Mouse (Mus musculus) heart, embryonic 12.5 days (tissue): ENCODE data around the gene Fkbp6. TPM values are rescaled to one million over a fixed set of nuclear protein-coding genes. Genes with fewer than 3 reads are reported as not detected.

ENCODE experiments used
- ATAC-seq: fragments of 200-750 bp; cut with Nextera tagmentation; 2 replicates; pipeline ENCODE4 v1.8.0; 2017; ENCODE audit warnings: moderate TSS enrichment, moderate library complexity; ENCODE audit not compliant: insufficient number of reproducible peaks, low FRiP score
- H3K27ac ChIP-seq: fragments of 300-500 bp; sonication (generic); 2 replicates; pipeline ENCODE4 v1.5.1; 2016; ENCODE audit warnings: mild to moderate bottlenecking, moderate library complexity; ENCODE audit not compliant: poor library complexity, severe bottlenecking
- H3K27me3 ChIP-seq: fragments of 300-500 bp; sonication (generic); replicated peaks from 2 replicates; pipeline ENCODE4 v1.6.1; 2016; ENCODE audit warnings: mild to moderate bottlenecking, moderate library complexity
- H3K36me3 ChIP-seq: fragments of 300-500 bp; sonication (generic); 2 replicates; pipeline ENCODE4 v1.6.1; 2016; ENCODE audit warnings: mild to moderate bottlenecking, moderate library complexity
- H3K4me1 ChIP-seq: fragments of 300-500 bp; sonication (generic); replicated peaks from 2 replicates; pipeline ENCODE4 v1.6.1; 2016; ENCODE audit warnings: mild to moderate bottlenecking
- H3K4me2 ChIP-seq: fragments of 300-500 bp; sonication (generic); 2 replicates; pipeline ENCODE4 v1.6.1; 2016; ENCODE audit warnings: mild to moderate bottlenecking, moderate library complexity
- H3K4me3 ChIP-seq: fragments of 300-500 bp; sonication (generic); 2 replicates; pipeline ENCODE4 v1.5.1; 2016; ENCODE audit warnings: mild to moderate bottlenecking
- H3K9ac ChIP-seq: fragments of 300-500 bp; sonication (generic); 2 replicates; pipeline ENCODE4 v1.6.1; 2016; ENCODE audit warnings: mild to moderate bottlenecking, moderate library complexity
- H3K9me3 ChIP-seq: fragments of 300-500 bp; sonication (generic); replicated peaks from 2 replicates; pipeline ENCODE4 v1.6.1; 2016; ENCODE audit warnings: mild to moderate bottlenecking, moderate library complexity
- WGBS: fragments of 180-500 bp; shearing (Covaris S2); methylation state at CpG from one replicate; pipeline ENCODE4 v1.1.7; 2016; 5-methylcytosine and 5-hydroxymethylcytosine counted together
- polyA plus RNA-seq: library from polyadenylated mRNA; unstranded; fragments of >200 nt; fragmentation: Nextera tagmentation; extraction: Ambion mirVana; gene quantifications from 2 replicates; pipeline ENCODE4 v1.2.1, GENCODE M21; 2016

Gene Fkbp6
- polyA plus RNA-seq, 1 experiment from 2014 or later, result 0.22 TPM

DNA sequence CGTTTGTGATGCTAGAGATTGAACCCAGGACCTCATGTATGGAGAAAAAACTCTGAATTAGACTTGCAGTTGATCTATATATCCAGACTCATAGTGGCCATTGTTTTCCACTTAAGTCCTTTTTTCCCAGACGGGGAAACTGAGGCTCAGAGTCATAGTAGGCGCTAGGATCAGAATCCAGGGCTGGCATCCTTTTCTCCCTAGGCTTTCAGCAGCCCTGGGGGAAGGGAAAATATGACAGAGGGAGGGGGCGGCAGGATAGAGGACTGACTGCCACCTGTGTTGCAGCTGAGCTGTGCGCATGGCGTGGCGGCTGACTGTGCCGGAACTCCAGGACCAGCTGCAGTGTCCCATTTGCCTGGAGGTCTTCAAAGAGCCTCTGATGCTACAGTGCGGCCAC is 3.2 kb upstream of the Fkbp6 start, which contains the start of gene Trim50:
TSS of gene Trim50 (plus strand) at position 301 of the 400 bp plus-strand sequence.
- H3K4me3 ChIP-seq, result no peak within 1 kb of the TSS
- peaks cover 29% of the 10 kb centered on the region for H3K27me3 ChIP-seq
- H3K27ac ChIP-seq, result no peak within 1 kb of the TSS
- no peaks in the 10 kb centered on the region for H3K36me3 ChIP-seq
- H3K9ac ChIP-seq, result no peak within 1 kb of the TSS
- ATAC-seq, result no peak
- H3K4me2 ChIP-seq, result no peak within 1 kb of the TSS
- H3K9me3 ChIP-seq, result peaks cover 22% of the 10 kb centered on the region
- 47% methylated on average over 9 of the region's 9 CpGs for WGBS
- H3K4me1 ChIP-seq, result no peaks in the 10 kb centered on the region

DNA sequence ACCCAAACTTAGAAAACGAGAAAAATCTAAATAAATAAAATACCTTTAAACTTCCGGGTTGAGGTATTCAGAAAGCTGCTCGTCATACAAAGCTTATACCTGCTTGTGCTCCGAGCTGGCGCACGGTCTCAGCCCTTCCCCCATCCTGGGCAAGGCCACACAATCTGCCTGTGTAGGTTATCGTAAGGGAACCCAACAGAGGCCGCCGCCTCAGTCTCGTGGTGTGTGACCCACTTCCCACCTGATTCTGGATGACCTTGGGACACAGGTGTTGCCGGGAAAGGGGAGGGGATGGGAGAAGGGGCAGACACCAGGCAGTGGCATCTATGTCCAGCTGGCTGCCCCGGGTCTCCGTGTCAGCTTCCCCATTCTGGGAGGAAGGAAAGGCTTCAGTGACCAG is 1.8 kb upstream of the Fkbp6 start:
- ATAC-seq, result no peak
- no peak overlapping the region for H3K4me3 ChIP-seq
- H3K9me3 ChIP-seq, result peaks cover 18% of the 10 kb centered on the region
- H3K9ac ChIP-seq, result no peak overlapping the region
- no peak overlapping the region for H3K4me2 ChIP-seq
- H3K4me1 ChIP-seq, result no peaks in the 10 kb centered on the region
- WGBS, result 78% methylated on average over 13 of the region's 13 CpGs
- no peak overlapping the region for H3K27ac ChIP-seq
- no peaks in the 10 kb centered on the region for H3K36me3 ChIP-seq
- H3K27me3 ChIP-seq, result peaks cover 29% of the 10 kb centered on the region

DNA sequence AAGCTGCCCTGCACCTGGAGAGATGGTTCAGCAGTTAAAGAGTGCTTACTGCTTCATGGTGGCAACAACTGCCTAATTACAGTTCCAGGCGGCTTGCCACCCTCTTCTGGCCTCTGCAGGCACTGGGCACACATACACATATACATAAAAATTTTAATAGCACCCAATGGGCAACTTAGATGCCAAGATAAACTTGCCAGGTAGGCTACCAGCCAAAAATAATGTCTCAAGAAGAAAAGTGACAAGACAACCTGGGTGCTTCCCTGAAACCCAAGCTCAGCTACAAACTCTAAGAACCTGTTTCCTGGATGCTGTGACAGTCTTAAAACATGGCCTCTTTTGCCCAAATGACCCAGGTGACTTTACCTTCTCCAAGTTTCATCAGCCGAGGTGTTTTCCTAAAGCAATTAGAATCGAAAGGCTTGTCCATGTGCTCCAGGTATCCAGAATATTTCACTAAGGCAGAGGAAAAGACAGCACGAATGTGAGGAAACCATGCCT is 2.3 kb downstream of the Fkbp6 start:
- Histone ChIP-seq H3K4me2 (no peak overlapping the region), H3K9ac (no peak overlapping the region), H3K27ac (no peak overlapping the region), H3K4me1 (no peaks in the 10 kb centered on the region), H3K9me3 (peaks cover 18% of the 10 kb centered on the region), H3K36me3 (no peaks in the 10 kb centered on the region), H3K27me3 (peaks cover 10% of the 10 kb centered on the region), H3K4me3 (no peak overlapping the region)
- no peak for ATAC-seq
- 70% methylated on average over 4 of the region's 4 CpGs for WGBS

DNA sequence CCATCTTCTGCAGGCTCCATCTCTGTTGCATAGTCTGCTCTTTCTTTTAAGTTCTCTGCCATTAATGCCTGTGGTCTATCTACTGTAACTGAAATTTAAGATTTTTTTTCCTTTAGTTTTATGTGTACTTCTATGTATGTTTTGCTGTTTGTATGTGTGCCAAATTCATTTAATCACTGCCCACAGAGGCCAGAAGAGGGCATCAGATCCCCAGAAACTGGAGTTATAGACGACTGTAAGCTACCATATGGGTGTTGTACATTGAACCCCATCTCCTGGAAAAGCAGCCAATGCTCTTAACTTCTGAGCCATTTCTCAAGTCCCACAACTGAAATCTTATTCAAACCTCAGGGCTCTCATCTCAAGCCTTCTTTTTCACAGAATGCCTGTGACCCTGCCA is 3.4 kb downstream of the Fkbp6 start:
- no peak overlapping the region for H3K9ac ChIP-seq
- no peak overlapping the region for H3K27ac ChIP-seq
- peaks cover 18% of the 10 kb centered on the region for H3K9me3 ChIP-seq
- 33% methylated on average over 1 of the region's 1 CpGs for WGBS
- no peak overlapping the region for H3K4me2 ChIP-seq
- peaks cover 5% of the 10 kb centered on the region for H3K27me3 ChIP-seq
- no peak for ATAC-seq
- no peak overlapping the region for H3K4me3 ChIP-seq
- no peaks in the 10 kb centered on the region for H3K4me1 ChIP-seq
- no peaks in the 10 kb centered on the region for H3K36me3 ChIP-seq

DNA sequence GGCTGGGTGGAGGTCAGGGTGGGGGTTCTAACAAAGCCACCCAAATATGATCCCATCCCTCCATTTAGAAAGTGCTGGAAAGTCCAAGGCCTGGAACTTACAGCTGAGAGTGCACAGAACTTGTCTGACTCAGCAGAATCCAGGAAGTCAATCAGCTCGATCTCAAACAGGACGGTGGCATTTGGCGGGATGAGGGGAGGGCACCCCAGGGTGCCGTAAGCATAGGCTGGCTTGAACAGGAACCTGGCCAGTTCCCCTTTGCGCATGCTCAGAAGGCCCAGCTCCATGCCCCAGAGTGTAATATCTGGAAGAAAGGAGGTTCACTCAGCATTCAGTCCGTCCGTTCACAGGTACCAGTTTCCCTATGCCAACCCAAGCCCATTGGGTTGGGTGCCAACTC is 3.9 kb downstream of the Fkbp6 start:
- H3K4me3 ChIP-seq, result no peak overlapping the region
- 72% methylated on average over 7 of the region's 7 CpGs for WGBS
- no peak overlapping the region for H3K27ac ChIP-seq
- peaks cover 17% of the 10 kb centered on the region for H3K9me3 ChIP-seq
- peaks cover 4% of the 10 kb centered on the region; the same call in 1 of the 2 replicates for H3K27me3 ChIP-seq
- H3K36me3 ChIP-seq, result no peaks in the 10 kb centered on the region
- no peak overlapping the region for H3K4me2 ChIP-seq
- H3K4me1 ChIP-seq, result no peaks in the 10 kb centered on the region
- no peak overlapping the region for H3K9ac ChIP-seq
- no peak for ATAC-seq

DNA sequence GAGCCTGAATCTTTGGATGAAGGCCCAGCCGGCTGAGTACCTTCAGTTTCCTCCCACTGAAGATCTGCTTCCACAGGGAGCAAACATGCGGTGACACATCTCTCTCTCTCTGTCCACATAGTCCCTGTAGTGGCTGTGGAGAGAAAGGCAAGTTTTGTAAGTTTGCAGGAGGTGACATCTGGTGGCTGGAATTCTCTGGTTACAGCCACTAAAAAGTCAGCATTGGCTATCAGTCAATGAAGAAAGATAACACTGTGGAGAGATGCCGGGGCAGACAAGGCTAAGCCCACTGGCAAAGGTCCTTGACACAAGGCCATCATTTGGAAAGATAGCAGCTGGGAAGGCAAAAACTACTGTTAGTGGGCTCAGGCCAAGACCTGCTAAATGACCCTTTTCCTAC is 12.3 kb downstream of the Fkbp6 start:
- H3K27me3 ChIP-seq, result peaks cover 4% of the 10 kb centered on the region; the same call in 1 of the 2 replicates
- H3K27ac ChIP-seq, result no peak overlapping the region
- no peaks in the 10 kb centered on the region for H3K9me3 ChIP-seq
- H3K4me3 ChIP-seq, result no peak overlapping the region
- WGBS, result 28% methylated on average over 3 of the region's 3 CpGs
- H3K4me1 ChIP-seq, result no peaks in the 10 kb centered on the region; the same call in 1 of the 2 replicates
- no peaks in the 10 kb centered on the region for H3K36me3 ChIP-seq
- no peak overlapping the region for H3K4me2 ChIP-seq
- ATAC-seq, result no peak
- no peak overlapping the region for H3K9ac ChIP-seq

DNA sequence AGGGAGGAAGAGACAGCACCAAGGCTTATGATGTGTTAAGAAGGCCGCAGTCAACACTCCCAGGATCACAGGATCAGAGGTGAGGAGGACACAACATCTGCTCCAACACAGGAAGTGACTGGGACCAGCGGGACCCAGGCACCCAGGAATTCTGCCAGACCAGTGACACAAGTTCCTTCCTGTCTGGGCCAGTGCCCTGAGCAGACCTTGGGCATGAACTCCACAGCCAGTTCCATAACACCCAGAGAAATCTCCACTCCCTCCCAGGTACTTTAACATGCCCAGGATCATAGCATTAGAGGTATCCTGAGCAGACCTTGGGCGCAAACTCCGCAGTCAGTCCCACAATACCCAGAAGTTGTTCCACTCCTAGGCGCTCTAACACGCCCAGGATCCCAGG is 18.7 kb downstream of the Fkbp6 start:
- H3K9ac ChIP-seq, result no peak overlapping the region
- H3K4me1 ChIP-seq, result peaks cover 2% of the 10 kb centered on the region
- H3K36me3 ChIP-seq, result no peaks in the 10 kb centered on the region
- WGBS, result 76% methylated on average over 6 of the region's 6 CpGs
- H3K27me3 ChIP-seq, result no peaks in the 10 kb centered on the region
- no peaks in the 10 kb centered on the region for H3K9me3 ChIP-seq
- H3K27ac ChIP-seq, result no peak overlapping the region
- H3K4me2 ChIP-seq, result no peak overlapping the region
- H3K4me3 ChIP-seq, result no peak overlapping the region
- ATAC-seq, result no peak

DNA sequence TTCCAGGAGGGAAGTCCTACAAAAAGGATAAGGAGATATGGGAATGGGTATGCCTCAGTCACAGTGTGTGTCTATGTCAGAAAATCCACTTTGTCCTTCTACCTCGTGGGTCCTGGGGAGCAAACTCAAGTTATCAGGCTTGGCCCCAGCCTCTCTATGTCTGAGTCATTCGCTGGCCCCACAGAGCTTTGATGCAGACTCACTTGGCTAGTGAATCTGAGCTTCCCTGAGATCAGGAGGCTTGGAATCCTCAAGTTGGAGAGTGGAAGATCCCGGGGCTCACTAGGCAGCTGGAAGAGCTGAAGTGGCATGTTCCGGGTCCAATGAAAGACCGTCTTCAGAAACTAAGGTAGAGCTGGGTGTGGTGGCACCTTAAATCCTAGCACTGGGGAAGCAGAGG is 19.6 kb downstream of the Fkbp6 start:
- Histone ChIP-seq H3K9me3 (no peaks in the 10 kb centered on the region), H3K27ac (no peak overlapping the region), H3K4me3 (no peak overlapping the region), H3K27me3 (no peaks in the 10 kb centered on the region), H3K4me2 (no peak overlapping the region), H3K4me1 (peaks cover 7% of the 10 kb centered on the region), H3K36me3 (no peaks in the 10 kb centered on the region), H3K9ac (no peak overlapping the region)
- ATAC-seq, result no peak
- 81% methylated on average over 5 of the region's 5 CpGs for WGBS

DNA sequence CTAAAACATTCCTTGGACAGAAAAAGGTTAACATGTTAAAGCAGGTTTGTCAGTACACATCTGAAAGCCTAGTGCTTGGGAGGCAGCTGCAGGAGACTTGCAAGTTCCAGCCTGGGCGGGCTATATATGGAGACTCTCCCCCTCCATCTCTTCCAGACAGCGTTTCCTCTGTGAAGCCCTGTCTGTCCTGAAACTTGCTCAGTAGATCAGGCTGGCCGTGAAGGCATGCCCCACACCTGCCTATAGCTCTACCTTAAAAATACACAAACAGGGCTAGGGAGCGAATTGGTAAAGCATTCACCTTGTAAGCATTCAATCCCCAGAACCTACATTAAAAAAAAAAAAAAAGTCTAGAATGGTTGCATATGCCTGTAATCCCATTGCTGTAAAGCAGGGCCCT is 20.4 kb downstream of the Fkbp6 start:
- no peak for ATAC-seq
- Histone ChIP-seq H3K27me3 (no peaks in the 10 kb centered on the region), H3K4me1 (peaks cover 7% of the 10 kb centered on the region), H3K4me2 (no peak overlapping the region), H3K4me3 (no peak overlapping the region), H3K9ac (no peak overlapping the region), H3K36me3 (no peaks in the 10 kb centered on the region), H3K9me3 (no peaks in the 10 kb centered on the region), H3K27ac (no peak overlapping the region)
- WGBS, result 62% methylated on average over 4 of the region's 4 CpGs

DNA sequence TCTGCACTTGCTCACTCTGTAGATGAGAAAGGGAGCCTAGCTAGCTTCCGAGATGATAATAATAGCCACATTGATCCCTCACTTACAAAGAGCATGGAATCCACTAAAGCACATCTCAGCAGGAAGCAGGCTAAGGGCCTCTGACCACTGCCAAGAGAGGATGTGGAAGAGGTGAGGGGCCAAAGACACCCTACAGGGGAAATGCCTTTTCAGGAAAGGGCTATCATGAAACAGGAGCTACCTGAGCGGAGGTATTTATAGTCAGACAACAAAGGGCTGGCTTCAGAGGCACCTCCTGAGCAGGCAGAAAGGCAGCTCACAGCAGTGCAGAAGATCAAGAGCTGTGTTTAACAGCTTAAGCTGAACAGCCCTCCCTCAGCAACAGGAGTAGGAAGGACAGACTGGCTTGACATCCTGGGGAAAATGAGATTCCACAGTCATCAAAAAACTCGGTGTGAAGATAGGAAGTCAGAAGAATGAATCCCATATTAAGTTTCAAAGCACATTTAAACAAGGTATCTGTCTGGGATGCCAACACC is 23.7 kb downstream of the Fkbp6 start:
- ATAC-seq, result no peak

DNA sequence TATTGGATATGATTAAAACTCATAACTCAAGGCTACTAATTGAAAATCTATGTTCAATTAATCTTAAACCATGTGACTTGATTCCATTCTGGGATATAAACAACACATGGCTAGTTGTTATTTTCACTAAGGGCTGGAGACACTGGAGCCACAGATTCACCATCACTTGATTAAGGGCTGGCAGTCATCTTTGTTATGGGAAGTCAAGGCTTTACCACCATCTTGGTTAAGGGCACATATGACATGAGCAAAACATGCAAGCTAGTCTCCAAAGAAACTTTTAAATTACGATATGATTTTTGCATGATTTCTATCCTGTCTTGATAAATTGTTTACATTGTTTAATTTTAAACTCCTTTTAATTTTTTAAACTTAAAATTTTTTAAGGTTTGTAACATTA is 27.6 kb downstream of the Fkbp6 start:
- 68% methylated on average over 1 of the region's 1 CpGs for WGBS
- Histone ChIP-seq H3K4me2 (no peak overlapping the region), H3K9ac (no peak overlapping the region), H3K9me3 (no peaks in the 10 kb centered on the region), H3K27ac (no peak overlapping the region), H3K4me3 (no peak overlapping the region), H3K4me1 (peaks cover 7% of the 10 kb centered on the region), H3K27me3 (no peaks in the 10 kb centered on the region), H3K36me3 (no peaks in the 10 kb centered on the region)
- no peak for ATAC-seq

More for the DNA sequence above, 23.7 kb downstream of the Fkbp6 start:
- Histone ChIP-seq H3K9me3 (no peaks in the 10 kb centered on the region), H3K36me3 (no peaks in the 10 kb centered on the region), H3K4me3 (no peak overlapping the region), H3K27me3 (no peaks in the 10 kb centered on the region), H3K27ac (no peak overlapping the region), H3K4me1 (peaks cover 7% of the 10 kb centered on the region), H3K9ac (no peak overlapping the region), H3K4me2 (no peak overlapping the region)
- 18% methylated on average over 3 of the region's 3 CpGs for WGBS

DNA sequence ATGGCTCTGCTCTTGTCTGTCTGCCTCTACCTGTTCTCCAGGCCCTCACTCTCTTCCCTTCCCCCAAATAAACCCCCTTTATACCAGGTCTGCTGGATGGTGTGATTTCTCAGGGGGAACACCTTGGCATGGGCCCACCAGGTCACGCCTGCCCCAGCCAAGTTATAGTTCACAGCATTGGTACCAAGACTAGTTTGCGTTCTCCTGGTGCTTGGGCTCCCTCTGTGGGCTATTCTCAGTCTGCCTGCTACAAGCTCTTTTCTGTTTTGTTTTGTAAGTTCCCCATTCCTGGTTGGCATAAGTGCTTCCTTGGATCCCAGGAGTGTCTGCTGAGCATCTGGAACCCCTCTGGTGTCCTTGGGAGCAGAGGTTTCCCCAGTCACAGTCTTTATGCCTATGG is 30.0 kb downstream of the Fkbp6 start:
- ATAC-seq, result no peak
- no peaks in the 10 kb centered on the region for H3K9me3 ChIP-seq
- H3K4me1 ChIP-seq, result no peaks in the 10 kb centered on the region
- H3K27me3 ChIP-seq, result no peaks in the 10 kb centered on the region
- H3K9ac ChIP-seq, result no peak overlapping the region
- H3K27ac ChIP-seq, result no peak overlapping the region
- no peaks in the 10 kb centered on the region for H3K36me3 ChIP-seq
- 52% methylated on average over 2 of the region's 2 CpGs for whole genome bisulfite sequencing
- no peak overlapping the region for H3K4me3 ChIP-seq
- no peak overlapping the region for H3K4me2 ChIP-seq
